Mouse (Mus musculus): ENCODE data around the gene Olfr251. TPM values are rescaled to one million over a fixed set of nuclear protein-coding genes. Genes with fewer than 3 reads are reported as not detected.
"Not testable (repeated sequence)": the region's sequence is repeated elsewhere in the genome, so short reads cannot be mapped to it uniquely, and the experiment has no call there.

Gene Olfr251
- total RNA-seq (2018; cell fraction: chromatin; rRNA removed), result not detected
- total RNA-seq (2018; cell fraction: cytosol; rRNA removed), result not detected
- total RNA-seq (2018; cell fraction: nucleus; rRNA removed), result not detected
- not detected in 3 replicates for polyA plus RNA-seq (2018)

- 51% methylated on average over 2 of the region's 2 CpGs for WGBS (ENCODE audit: missing documents)
- no peak within 1 kb of the TSS for H3K4me3 ChIP-seq (ENCODE audit: inconsistent target)
- no peaks in the 10 kb centered on the region for H3K36me3 ChIP-seq (ENCODE audit: inconsistent target)
- no peaks in the 10 kb centered on the region for H3K79me2 ChIP-seq (ENCODE audit: inconsistent target)
- H3K27ac ChIP-seq, result no peak within 1 kb of the TSS
Measured at GRCm38 (mm10) chr9:38376786-38377185, at the start of gene Olfr251. Olfr251 (plus strand) TSS chr9:38377086.

GRCm38 (mm10) chr9:38328760-38329159 is 48.1 kb upstream of the Olfr251 start, which contains the start of gene Olfr25:
Olfr25 (plus strand) TSS chr9:38329060.
- WGBS (ENCODE audit: missing documents), result 70% methylated on average over 3 of the region's 3 CpGs

DNA sequence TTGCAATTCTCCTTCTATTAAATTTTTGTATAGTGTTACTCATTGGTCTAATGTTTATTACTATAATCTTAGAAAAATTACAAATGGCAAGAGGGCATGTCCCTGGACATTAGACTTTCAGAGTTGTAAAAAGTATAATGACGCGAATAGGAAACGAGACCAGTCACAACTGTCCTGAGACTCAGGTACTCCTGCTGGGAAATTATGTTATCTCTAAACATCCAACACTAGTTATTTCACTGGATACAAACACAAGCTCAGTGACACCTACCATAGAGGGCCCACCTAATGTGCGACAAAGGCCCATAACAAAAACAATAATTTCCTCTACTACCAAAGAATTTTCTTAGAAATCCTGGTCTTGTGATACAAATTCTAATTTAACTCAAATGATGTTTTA is 28.8 kb upstream of the Olfr251 start, which contains the start of gene Olfr898:
Gene Olfr898 (plus strand): TSS at position 301 of the 400 bp plus-strand sequence.
- Histone ChIP-seq H3K79me2 (ENCODE audit: inconsistent target) (no peaks in the 10 kb centered on the region), H3K4me3 (ENCODE audit: inconsistent target) (no peak within 1 kb of the TSS), H3K36me3 (ENCODE audit: inconsistent target) (no peaks in the 10 kb centered on the region), H3K27ac (no peak within 1 kb of the TSS)
- WGBS (ENCODE audit: missing documents), result 83% methylated on average over 4 of the region's 4 CpGs

More at GRCm38 (mm10) chr9:38328760-38329159, 48.1 kb upstream of the Olfr251 start, which contains the start of gene Olfr25:
- no peaks in the 10 kb centered on the region for H3K36me3 ChIP-seq (ENCODE audit: inconsistent target)
- H3K27ac ChIP-seq, result no peak within 1 kb of the TSS
- no peaks in the 10 kb centered on the region for H3K79me2 ChIP-seq (ENCODE audit: inconsistent target)
- no peak within 1 kb of the TSS for H3K4me3 ChIP-seq (ENCODE audit: inconsistent target)

GRCm38 (mm10) chr9:38366596-38366995 is 10.3 kb upstream of the Olfr251 start, which contains the start of gene Olfr250:
Olfr250 (plus strand) TSS chr9:38366896.
- Histone ChIP-seq H3K79me2 (ENCODE audit: inconsistent target) (no peaks in the 10 kb centered on the region), H3K4me3 (ENCODE audit: inconsistent target) (no peak within 1 kb of the TSS), H3K27ac (no peak within 1 kb of the TSS), H3K36me3 (ENCODE audit: inconsistent target) (no peaks in the 10 kb centered on the region)
- 81% methylated on average over 2 of the region's 2 CpGs for WGBS (ENCODE audit: missing documents)

GRCm38 (mm10) chr9:38401398-38401797 is 24.5 kb downstream of the Olfr251 start, which contains the start of gene Olfr147:
Olfr147 (plus strand) TSS chr9:38401698.
- no peaks in the 10 kb centered on the region for H3K36me3 ChIP-seq (ENCODE audit: inconsistent target)
- H3K79me2 ChIP-seq (ENCODE audit: inconsistent target), result no peaks in the 10 kb centered on the region
- WGBS (ENCODE audit: missing documents), result 100% methylated on average over 1 of the region's 1 CpGs
- H3K4me3 ChIP-seq (ENCODE audit: inconsistent target), result no peak within 1 kb of the TSS
- H3K27ac ChIP-seq, result no peak within 1 kb of the TSS

GRCm38 (mm10) chr9:38407502-38407901 is 30.6 kb downstream of the Olfr251 start:
- 91% methylated on average over 3 of the region's 3 CpGs for WGBS (ENCODE audit: missing documents)
- not testable (repeated sequence) for H3K4me3 ChIP-seq (ENCODE audit: inconsistent target); H3K27ac ChIP-seq; H3K36me3 ChIP-seq (ENCODE audit: inconsistent target); H3K79me2 ChIP-seq (ENCODE audit: inconsistent target)

- WGBS (ENCODE audit: missing documents), result 94% methylated on average over 14 of the region's 14 CpGs
- not testable (repeated sequence) for H3K36me3 ChIP-seq (ENCODE audit: inconsistent target); H3K4me3 ChIP-seq (ENCODE audit: inconsistent target); H3K27ac ChIP-seq; H3K79me2 ChIP-seq (ENCODE audit: inconsistent target)
Measured at GRCm38 (mm10) chr9:38413502-38413901, 36.6 kb downstream of the Olfr251 start.

GRCm38 (mm10) chr9:38423801-38424200 is 46.9 kb downstream of the Olfr251 start:
- no peak overlapping the region for H3K4me3 ChIP-seq (ENCODE audit: inconsistent target)
- no peaks in the 10 kb centered on the region for H3K79me2 ChIP-seq (ENCODE audit: inconsistent target)
- no peak overlapping the region for H3K27ac ChIP-seq
- H3K36me3 ChIP-seq (ENCODE audit: inconsistent target), result no peaks in the 10 kb centered on the region

DNA sequence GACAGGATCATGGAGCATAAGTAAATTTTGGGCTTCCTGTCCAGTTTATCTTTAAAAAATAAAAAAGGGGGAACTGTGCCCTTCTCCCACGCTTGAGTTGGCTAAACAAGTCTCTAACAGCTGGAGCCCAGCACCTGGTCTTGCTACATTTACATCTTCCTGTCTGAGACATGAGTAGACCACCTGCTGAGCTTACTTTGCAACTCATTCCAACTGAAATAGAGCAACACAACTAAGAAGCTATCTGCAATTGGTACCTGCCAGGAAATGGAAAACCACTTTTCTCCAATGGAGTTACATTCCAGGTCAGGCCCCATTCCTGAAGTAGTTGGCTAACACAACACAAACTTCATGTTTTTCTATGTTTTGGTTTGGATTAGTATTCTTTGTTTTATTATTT is 50.1 kb downstream of the Olfr251 start:
- 44% methylated on average over 1 of the region's 1 CpGs for WGBS (ENCODE audit: missing documents)
- no peak overlapping the region for H3K4me3 ChIP-seq (ENCODE audit: inconsistent target)
- H3K27ac ChIP-seq, result no peak overlapping the region
- H3K79me2 ChIP-seq (ENCODE audit: inconsistent target), result no peaks in the 10 kb centered on the region
- no peaks in the 10 kb centered on the region for H3K36me3 ChIP-seq (ENCODE audit: inconsistent target)

DNA sequence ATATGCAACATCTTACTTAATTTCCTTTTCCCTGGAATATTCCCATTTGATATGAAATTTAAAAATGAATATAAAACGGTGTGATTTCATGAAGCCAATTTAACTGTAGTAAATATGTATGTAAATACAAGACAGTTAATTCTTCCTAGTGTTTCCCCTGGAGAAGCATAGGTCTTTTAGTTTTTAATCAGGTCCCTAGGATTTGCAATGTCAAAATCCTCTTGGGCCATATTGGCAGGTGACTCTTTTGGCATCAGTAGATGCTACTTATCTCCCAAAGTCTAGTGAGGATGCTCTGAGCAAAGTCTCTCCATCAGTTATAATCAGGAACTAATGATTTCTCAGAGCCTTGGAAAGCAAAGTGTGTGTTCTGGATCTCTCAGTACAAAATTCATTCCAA is 52.3 kb downstream of the Olfr251 start, which contains the start of gene Olfr901:
Gene Olfr901 (plus strand): TSS at position 301 of the 400 bp plus-strand sequence.
- Histone ChIP-seq H3K4me3 (ENCODE audit: inconsistent target) (no peak within 1 kb of the TSS), H3K36me3 (ENCODE audit: inconsistent target) (no peaks in the 10 kb centered on the region), H3K79me2 (ENCODE audit: inconsistent target) (no peaks in the 10 kb centered on the region), H3K27ac (no peak within 1 kb of the TSS)
- 82% methylated on average over 1 of the region's 1 CpGs for WGBS (ENCODE audit: missing documents)

Other genes starting within 250 kb of the Olfr251 start
- gene Olfr890, start 234.6 kb upstream of the Olfr251 start, polyA plus RNA-seq (2018), result not detected in 3 replicates
- gene Olfr891, start 196.3 kb upstream of the Olfr251 start, polyA plus RNA-seq (2018), result not detected in 3 replicates
- gene Olfr893, start 168.7 kb upstream of the Olfr251 start, polyA plus RNA-seq (2018), result not detected in 3 replicates
- not detected in 3 replicates for gene Olfr894, start 159.0 kb upstream of the Olfr251 start, polyA plus RNA-seq (2018)
- not detected in 3 replicates for gene Olfr143, start 124.3 kb upstream of the Olfr251 start, polyA plus RNA-seq (2018)
- not detected in 3 replicates for gene Olfr895, start 109.2 kb upstream of the Olfr251 start, polyA plus RNA-seq (2018)
- not detected in 3 replicates for gene Olfr896-ps1, start 86.0 kb upstream of the Olfr251 start, polyA plus RNA-seq (2018)
- gene Olfr25, start 48.0 kb upstream of the Olfr251 start, polyA plus RNA-seq (2018), result not detected in 3 replicates
- not detected in 3 replicates for gene Olfr898, start 28.7 kb upstream of the Olfr251 start, polyA plus RNA-seq (2018)
- not detected in 3 replicates for gene Olfr250, start 10.2 kb upstream of the Olfr251 start, polyA plus RNA-seq (2018)
- not detected in 3 replicates for gene Olfr147, start 24.6 kb downstream of the Olfr251 start, polyA plus RNA-seq (2018)
- not detected in 3 replicates for gene Olfr901, start 52.4 kb downstream of the Olfr251 start, polyA plus RNA-seq (2018)
- not detected in 3 replicates for gene Olfr902, start 70.6 kb downstream of the Olfr251 start, polyA plus RNA-seq (2018)
- not detected in 3 replicates for gene Olfr904, start 86.1 kb downstream of the Olfr251 start, polyA plus RNA-seq (2018)
- gene Olfr905, start 94.0 kb downstream of the Olfr251 start, polyA plus RNA-seq (2018), result not detected in 3 replicates
- gene Olfr906, start 110.0 kb downstream of the Olfr251 start, polyA plus RNA-seq (2018), result not detected in 3 replicates
- gene Olfr907, start 118.7 kb downstream of the Olfr251 start, polyA plus RNA-seq (2018), result not detected in 3 replicates
- not detected in 3 replicates for gene Olfr911-ps1, start 144.5 kb downstream of the Olfr251 start, polyA plus RNA-seq (2018)
- not detected in 3 replicates for gene Olfr910, start 160.8 kb downstream of the Olfr251 start, polyA plus RNA-seq (2018)
- gene Olfr912, start 203.1 kb downstream of the Olfr251 start, polyA plus RNA-seq (2018), result not detected in 3 replicates
- gene Olfr913, start 215.7 kb downstream of the Olfr251 start, polyA plus RNA-seq (2018), result not detected in 3 replicates
- gene Olfr914, start 228.0 kb downstream of the Olfr251 start, polyA plus RNA-seq (2018), result not detected in 3 replicates

Measured in macrophage (primary cell).